Mouse (Mus musculus): ENCODE data around the gene Etl4. TPM values are rescaled to one million over a fixed set of nuclear protein-coding genes. Genes with fewer than 3 reads are reported as not detected.

The Etl4 gene
- polyA plus RNA-seq, 1 experiment from 2014 or later: 16.1 TPM

GRCm38 (mm10) chr2:20519447-20520098 lies 610.0 kb downstream of the Etl4 start:
- peak overlapping the region; percentile 32 for H3K9ac ChIP-seq (replicated peaks)
- peaks cover 12% of the 10 kb centered on the region for H3K27me3 ChIP-seq
- under 1% methylated on average over 39 of the region's 39 CpGs for WGBS
- H3K4me2 ChIP-seq (replicated peaks): peak overlapping the region; percentile 87
- 0 out of 2 replicates have a peak overlapping the region, but pooled peaks have one; percentile 15 for H3K27ac ChIP-seq (replicated peaks)
- peaks cover 22% of the 10 kb centered on the region for H3K4me1 ChIP-seq
- H3K9me3 ChIP-seq: no peaks in the 10 kb centered on the region
- no peaks in the 10 kb centered on the region for H3K36me3 ChIP-seq
- ATAC-seq (ENCODE audit: low FRiP score, low read depth): peak; percentile 81
- peak overlapping the region; percentile 49 for H3K4me3 ChIP-seq

- Histone ChIP-seq H3K27me3 (peaks cover 12% of the 10 kb centered on the region), H3K9ac (replicated peaks) (peak overlapping the region; percentile 32), H3K36me3 (no peaks in the 10 kb centered on the region), H3K4me3 (peak overlapping the region; percentile 49), H3K27ac (replicated peaks) (no peak overlapping the region), H3K9me3 (no peaks in the 10 kb centered on the region), H3K4me2 (replicated peaks) (peak overlapping the region; percentile 87), H3K4me1 (peaks cover 22% of the 10 kb centered on the region)
- under 1% methylated on average over 12 of the region's 12 CpGs for WGBS
- ATAC-seq (ENCODE audit: low FRiP score, low read depth): no peak
Measured at GRCm38 (mm10) chr2:20520099-20520475, 610.5 kb downstream of the Etl4 start.

DNA sequence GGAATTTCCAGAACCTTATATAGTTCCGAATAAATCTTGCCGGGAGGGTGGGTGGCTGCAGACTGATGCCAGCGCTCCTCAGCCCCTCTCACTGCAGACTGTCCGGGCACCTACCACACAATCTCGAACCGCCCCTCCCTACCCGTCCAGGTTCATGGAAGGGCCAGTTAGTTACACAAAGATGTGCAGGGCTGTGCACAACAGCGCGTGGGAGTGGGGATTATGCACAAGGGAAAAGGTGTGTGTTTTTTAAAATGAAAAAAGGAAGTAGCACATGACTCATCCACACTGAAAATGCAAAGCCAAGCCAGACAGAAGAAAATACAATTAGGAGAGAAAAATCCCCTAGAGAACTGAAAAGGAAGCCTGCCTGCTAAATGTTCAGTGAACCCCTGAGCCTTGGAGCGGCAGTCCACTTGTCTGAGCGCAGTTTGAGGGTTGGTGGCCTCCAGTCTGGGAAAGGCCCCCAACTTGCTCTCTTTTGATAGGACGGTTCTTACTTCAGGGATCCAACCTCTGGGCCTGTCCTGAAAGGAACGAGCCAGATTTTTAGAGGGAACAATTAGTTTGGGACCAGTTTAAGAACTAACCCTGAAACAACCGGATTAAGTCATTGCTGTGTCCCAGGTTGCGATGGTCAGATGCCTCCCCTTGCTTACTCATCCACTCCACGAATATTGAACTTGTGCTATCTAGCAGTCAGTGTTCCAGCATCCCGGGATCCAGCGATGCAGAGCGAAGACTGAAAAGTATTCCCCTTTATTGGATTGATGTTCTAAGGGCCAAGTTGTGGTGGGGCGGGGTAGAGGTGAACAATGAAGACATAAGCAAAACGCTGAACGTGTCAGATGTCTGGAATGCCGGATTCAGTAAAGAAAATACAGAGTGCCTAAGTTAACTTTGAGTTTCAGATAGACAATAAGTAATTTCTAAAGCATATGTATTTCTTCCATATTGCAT lies 611.3 kb downstream of the Etl4 start:
- no peak for ATAC-seq (ENCODE audit: low FRiP score, low read depth)
- Histone ChIP-seq H3K36me3 (no peaks in the 10 kb centered on the region), H3K27ac (replicated peaks) (no peak overlapping the region), H3K4me1 (peaks cover 23% of the 10 kb centered on the region), H3K4me2 (replicated peaks) (peak overlapping the region; percentile 87), H3K4me3 (peak overlapping the region; percentile 49), H3K27me3 (peaks cover 12% of the 10 kb centered on the region), H3K9me3 (no peaks in the 10 kb centered on the region), H3K9ac (replicated peaks) (no peak overlapping the region; the same call in 1 of the 2 replicates)
- 25% methylated on average over 23 of the region's 23 CpGs for WGBS

DNA sequence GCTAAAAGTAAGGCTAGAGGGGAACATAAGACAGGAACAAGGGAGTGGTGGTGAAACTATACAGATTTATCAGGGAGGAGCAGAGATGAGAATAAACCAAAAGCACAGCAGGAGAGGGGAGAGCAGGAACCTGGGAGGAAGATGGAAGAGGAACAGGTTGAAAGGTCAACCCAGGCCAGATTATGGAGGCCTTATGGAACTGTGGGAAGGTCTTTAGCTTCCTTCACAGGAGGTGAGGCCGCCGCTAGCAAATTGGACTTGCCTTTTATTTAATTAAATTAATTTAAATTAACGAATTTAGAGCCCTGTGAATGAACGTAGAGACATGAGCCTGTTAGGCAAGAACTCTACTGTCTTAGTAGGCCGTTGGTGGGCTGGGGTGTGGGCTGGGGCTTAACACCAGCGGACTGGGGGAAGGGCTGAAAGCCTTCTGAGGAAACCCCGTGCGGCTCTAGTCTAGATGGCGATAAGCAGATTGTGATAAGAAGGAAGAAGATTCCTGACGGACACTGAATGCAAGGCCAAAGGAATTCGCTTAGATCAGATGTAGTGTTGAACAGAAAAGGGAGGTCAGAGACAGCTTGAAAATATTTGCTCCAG lies 612.2 kb downstream of the Etl4 start:
- peaks cover 28% of the 10 kb centered on the region for H3K4me1 ChIP-seq
- H3K4me3 ChIP-seq: no peak overlapping the region
- no peaks in the 10 kb centered on the region for H3K36me3 ChIP-seq
- 46% methylated on average over 11 of the region's 11 CpGs for WGBS
- peaks cover 12% of the 10 kb centered on the region for H3K27me3 ChIP-seq
- H3K4me2 ChIP-seq (replicated peaks): no peak overlapping the region
- no peak for ATAC-seq (ENCODE audit: low FRiP score, low read depth)
- no peak overlapping the region for H3K27ac ChIP-seq (replicated peaks)
- H3K9me3 ChIP-seq: no peaks in the 10 kb centered on the region
- H3K9ac ChIP-seq (replicated peaks): no peak overlapping the region

DNA sequence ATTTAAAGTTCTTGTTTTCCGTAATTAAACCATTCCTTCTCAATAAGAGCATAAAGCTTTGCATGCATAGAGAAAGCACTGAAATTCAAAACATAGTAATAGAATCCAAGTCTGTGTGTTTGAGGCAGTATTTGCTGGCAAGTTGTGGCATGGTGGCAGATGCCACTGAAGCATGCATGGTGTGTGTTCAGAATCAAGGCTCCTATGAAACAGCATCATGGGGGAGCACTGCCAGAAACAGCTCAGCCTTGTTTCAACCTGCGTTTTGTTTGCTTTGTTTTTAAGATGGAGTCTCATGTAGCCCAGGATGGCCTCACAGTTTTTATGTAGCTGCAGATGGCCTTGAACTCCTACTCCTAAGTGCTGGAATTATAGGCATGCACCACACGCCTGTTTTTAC lies 614.1 kb downstream of the Etl4 start:
- 89% methylated on average over 3 of the region's 3 CpGs for WGBS
- no peak for ATAC-seq (ENCODE audit: low FRiP score, low read depth)

DNA sequence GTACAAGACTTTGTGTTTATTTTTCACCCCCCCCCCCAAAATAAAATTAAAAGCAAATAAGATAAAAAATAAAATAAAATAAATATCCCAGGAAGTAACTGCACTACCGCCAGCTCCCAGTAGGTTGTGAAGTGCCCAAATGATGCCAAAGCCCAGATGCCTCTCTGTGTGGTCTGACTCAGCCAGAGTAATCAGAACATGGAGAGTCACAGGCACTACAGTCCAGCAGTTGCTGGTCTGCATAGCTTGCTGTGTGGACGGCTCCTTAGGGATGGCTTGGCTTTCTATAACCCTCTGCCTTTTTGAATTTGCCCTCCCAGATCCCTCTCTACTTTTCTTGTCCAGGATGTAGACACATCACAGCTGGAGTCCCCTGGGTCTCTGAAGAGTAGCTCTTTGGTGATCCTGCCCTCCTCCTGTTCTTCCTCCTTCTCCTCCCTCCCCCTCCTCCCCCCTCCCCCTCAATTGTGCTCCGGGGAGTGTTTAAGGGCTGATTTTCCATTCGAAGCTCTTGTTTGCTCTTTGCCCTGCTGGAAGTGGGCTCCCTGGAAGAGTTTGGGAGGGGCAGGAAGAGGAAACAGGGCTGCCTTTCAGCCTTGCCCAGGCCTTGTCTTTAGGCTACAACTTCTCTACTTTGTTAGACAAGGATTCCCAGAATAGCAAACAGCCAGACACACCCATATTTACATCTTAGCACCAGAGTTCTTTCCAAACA lies 616.5 kb downstream of the Etl4 start:
- no peaks in the 10 kb centered on the region for H3K9me3 ChIP-seq
- 21% methylated on average over 4 of the region's 4 CpGs for WGBS
- H3K36me3 ChIP-seq: no peaks in the 10 kb centered on the region
- 0 out of 2 replicates have a peak, but pooled peaks have one; percentile 38 for ATAC-seq (ENCODE audit: low FRiP score, low read depth)
- H3K9ac ChIP-seq (replicated peaks): no peak overlapping the region
- peaks cover 3% of the 10 kb centered on the region; the same call in 1 of the 2 replicates for H3K27me3 ChIP-seq
- H3K4me1 ChIP-seq: peaks cover 12% of the 10 kb centered on the region; the same call in 1 of the 2 replicates
- H3K4me3 ChIP-seq: no peak overlapping the region
- H3K27ac ChIP-seq (replicated peaks): no peak overlapping the region
- H3K4me2 ChIP-seq (replicated peaks): no peak overlapping the region

More for the DNA sequence above, 614.1 kb downstream of the Etl4 start:
- no peak overlapping the region for H3K4me2 ChIP-seq (replicated peaks)
- H3K9ac ChIP-seq (replicated peaks): no peak overlapping the region
- no peaks in the 10 kb centered on the region for H3K36me3 ChIP-seq
- no peak overlapping the region for H3K4me3 ChIP-seq
- no peak overlapping the region for H3K27ac ChIP-seq (replicated peaks)
- no peaks in the 10 kb centered on the region for H3K9me3 ChIP-seq
- peaks cover 12% of the 10 kb centered on the region for H3K27me3 ChIP-seq
- H3K4me1 ChIP-seq: peaks cover 28% of the 10 kb centered on the region

GRCm38 (mm10) chr2:20526856-20527255 lies 617.3 kb downstream of the Etl4 start:
- WGBS: 92% methylated on average over 3 of the region's 3 CpGs
- no peaks in the 10 kb centered on the region; the same call in 1 of the 2 replicates for H3K27me3 ChIP-seq
- H3K4me1 ChIP-seq: peaks cover 7% of the 10 kb centered on the region; the same call in 1 of the 2 replicates
- H3K4me3 ChIP-seq: no peak overlapping the region
- H3K36me3 ChIP-seq: no peaks in the 10 kb centered on the region
- H3K9ac ChIP-seq (replicated peaks): no peak overlapping the region
- no peak overlapping the region for H3K27ac ChIP-seq (replicated peaks)
- no peaks in the 10 kb centered on the region for H3K9me3 ChIP-seq
- H3K4me2 ChIP-seq (replicated peaks): no peak overlapping the region
- no peak for ATAC-seq (ENCODE audit: low FRiP score, low read depth)

GRCm38 (mm10) chr2:20532623-20533022 lies 623.0 kb downstream of the Etl4 start:
- Histone ChIP-seq H3K27ac (replicated peaks) (no peak overlapping the region), H3K4me2 (replicated peaks) (no peak overlapping the region), H3K9ac (replicated peaks) (no peak overlapping the region), H3K27me3 (no peaks in the 10 kb centered on the region), H3K9me3 (no peaks in the 10 kb centered on the region), H3K4me3 (no peak overlapping the region), H3K4me1 (no peaks in the 10 kb centered on the region), H3K36me3 (no peaks in the 10 kb centered on the region)
- ATAC-seq (ENCODE audit: low FRiP score, low read depth): no peak
- WGBS: 68% methylated on average over 3 of the region's 3 CpGs

DNA sequence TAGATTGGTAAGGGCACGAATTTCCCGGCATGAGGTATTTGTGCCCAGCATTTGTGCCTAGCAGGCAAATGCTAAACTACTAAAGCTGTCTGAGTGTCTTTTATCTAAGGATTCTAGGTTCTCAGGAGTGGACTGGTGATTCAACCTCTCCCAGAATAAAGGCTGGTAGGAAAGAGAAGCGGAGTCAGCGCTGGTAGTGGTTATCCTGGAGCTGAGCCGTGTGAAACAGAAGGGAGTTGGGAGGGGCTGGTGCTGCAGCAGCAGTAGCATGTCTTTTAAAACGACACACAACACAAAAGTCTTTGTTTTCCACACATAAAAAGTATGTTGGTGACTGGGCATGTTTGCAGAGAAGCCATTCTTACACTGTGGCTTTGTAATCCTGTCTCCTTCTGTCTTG lies 628.2 kb downstream of the Etl4 start:
- Histone ChIP-seq H3K27ac (replicated peaks) (no peak overlapping the region), H3K9ac (replicated peaks) (no peak overlapping the region), H3K27me3 (no peaks in the 10 kb centered on the region), H3K4me2 (replicated peaks) (no peak overlapping the region), H3K36me3 (no peaks in the 10 kb centered on the region), H3K4me3 (no peak overlapping the region), H3K4me1 (0 out of 2 replicates have a peak, but pooled peaks cover 3% of the 10 kb centered on the region), H3K9me3 (no peaks in the 10 kb centered on the region)
- WGBS: 68% methylated on average over 6 of the region's 6 CpGs
- ATAC-seq (ENCODE audit: low FRiP score, low read depth): no peak

- H3K9ac ChIP-seq (replicated peaks): no peak overlapping the region
- 96% methylated on average over 4 of the region's 4 CpGs for WGBS
Measured at GRCm38 (mm10) chr2:20538871-20539270, 629.3 kb downstream of the Etl4 start.

DNA sequence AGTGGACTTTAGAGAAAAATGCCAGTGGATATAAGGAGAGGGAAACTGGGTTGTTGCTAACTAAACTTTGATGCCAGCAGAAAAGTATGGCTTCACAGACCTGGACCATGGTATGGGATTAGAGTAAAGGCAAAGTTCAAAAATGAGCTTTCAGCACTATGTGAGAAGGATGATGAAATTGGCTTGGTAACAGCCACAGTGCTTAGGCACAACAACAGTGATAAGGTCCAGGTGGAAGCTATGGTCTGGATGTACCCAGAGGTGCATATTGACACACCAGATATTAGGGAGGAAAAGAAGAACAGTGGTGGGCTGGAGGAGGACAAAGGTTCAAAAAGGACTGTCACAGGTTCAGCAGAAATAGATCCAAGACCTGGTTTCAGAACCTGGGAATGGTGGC lies 631.7 kb downstream of the Etl4 start:
- ATAC-seq (ENCODE audit: low FRiP score, low read depth): no peak
- no peak overlapping the region for H3K4me3 ChIP-seq
- no peak overlapping the region for H3K27ac ChIP-seq (replicated peaks)
- no peak overlapping the region for H3K4me2 ChIP-seq (replicated peaks)
- H3K9me3 ChIP-seq: no peaks in the 10 kb centered on the region
- no peak overlapping the region for H3K9ac ChIP-seq (replicated peaks)
- H3K27me3 ChIP-seq: no peaks in the 10 kb centered on the region
- no peaks in the 10 kb centered on the region for H3K36me3 ChIP-seq
- peaks cover 8% of the 10 kb centered on the region for H3K4me1 ChIP-seq

More at GRCm38 (mm10) chr2:20538871-20539270, 629.3 kb downstream of the Etl4 start:
- Histone ChIP-seq H3K9me3 (no peaks in the 10 kb centered on the region), H3K4me3 (no peak overlapping the region), H3K27ac (replicated peaks) (no peak overlapping the region), H3K4me1 (0 out of 2 replicates have a peak, but pooled peaks cover 3% of the 10 kb centered on the region), H3K27me3 (no peaks in the 10 kb centered on the region), H3K4me2 (replicated peaks) (no peak overlapping the region), H3K36me3 (no peaks in the 10 kb centered on the region)
- ATAC-seq (ENCODE audit: low FRiP score, low read depth): no peak

Data from midbrain, embryonic 12.5 days (tissue).